Mouse (Mus musculus) MN1 (cell line): ENCODE data around the gene Arl6ip5.
A peak's percentile ranks its signal among the peaks of the same experiment; 100 is the strongest.

Experiments
- DNase-seq: peaks from one replicate; pipeline ENCODE4 v3.0.0-alpha.2; 2016; ENCODE audit warnings: low spot score

The Arl6ip5 gene

GRCm38 (mm10) chr6:97273058-97273710 lies 62.7 kb downstream of the Arl6ip5 start:
- no peak for DNase-seq

- no peak for DNase-seq
Measured at GRCm38 (mm10) chr6:97273777-97274176, 63.3 kb downstream of the Arl6ip5 start.

- DNase-seq, result no peak
Measured at GRCm38 (mm10) chr6:97275760-97276159, 65.3 kb downstream of the Arl6ip5 start.

- DNase-seq, result no peak
Measured at GRCm38 (mm10) chr6:97276366-97276765, 65.9 kb downstream of the Arl6ip5 start.

GRCm38 (mm10) chr6:97276890-97277497 lies 66.5 kb downstream of the Arl6ip5 start:
- DNase-seq, result no peak

GRCm38 (mm10) chr6:97278014-97278787 lies 67.7 kb downstream of the Arl6ip5 start:
- peak; percentile 62 for DNase-seq

GRCm38 (mm10) chr6:97278878-97279277 lies 68.4 kb downstream of the Arl6ip5 start:
- DNase-seq, result no peak
